Mouse (Mus musculus) liver, adult 2 months (tissue): ENCODE measurements around the gene Mettl26. TPM values are rescaled to one million over a fixed set of nuclear protein-coding genes. Genes with fewer than 3 reads are reported as not detected.
"Not testable (repeated sequence)": the region's sequence is repeated elsewhere in the genome, so short reads cannot be mapped to it uniquely, and the experiment has no call there.

Source experiments
- DNase-seq: peaks from one replicate; pipeline ENCODE4 v3.0.0-alpha.2; 2011; ENCODE audit warnings: low read depth, low spot score; ENCODE audit errors: extremely low read depth
- H3K27ac ChIP-seq: fragments of 200-500 bp; replicated peaks from 2 replicates; pipeline ENCODE4 v1.5.1; 2012; ENCODE audit warnings: low read depth, mild to moderate bottlenecking, control low read depth, inconsistent platforms, low read length; ENCODE audit not compliant: insufficient read depth
- H3K27me3 ChIP-seq: fragments of 200-500 bp; 2 replicates; pipeline ENCODE4 v1.6.1; 2012; ENCODE audit warnings: mild to moderate bottlenecking, moderate library complexity, low read length, inconsistent platforms; ENCODE audit not compliant: control insufficient read depth, insufficient read depth
- H3K36me3 ChIP-seq: fragments of 200-500 bp; 2 replicates; pipeline ENCODE4 v1.6.1; 2012; ENCODE audit warnings: low read length, inconsistent platforms; ENCODE audit not compliant: control insufficient read depth, insufficient read depth
- H3K4me1 ChIP-seq: fragments of 200-500 bp; 2 replicates; pipeline ENCODE4 v1.6.1; 2011; ENCODE audit warnings: low read length; ENCODE audit not compliant: control insufficient read depth, insufficient read depth
- H3K4me3 ChIP-seq: fragments of 200-500 bp; 2 replicates; pipeline ENCODE4 v1.5.1; 2011; ENCODE audit warnings: low read depth, mild to moderate bottlenecking, control low read depth, low read length, moderate library complexity; ENCODE audit not compliant: insufficient read depth
- H3K79me2 ChIP-seq: fragments of 200-500 bp; 2 replicates; pipeline ENCODE4 v1.6.1; 2012; ENCODE audit warnings: inconsistent platforms, mild to moderate bottlenecking, low read length, moderate library complexity; ENCODE audit not compliant: control insufficient read depth, insufficient read depth
- H3K9ac ChIP-seq: fragments of 200-500 bp; 2 replicates; pipeline ENCODE4 v1.6.1; 2012; ENCODE audit warnings: low read depth, mild to moderate bottlenecking, control low read depth, inconsistent platforms, low read length
- CTCF ChIP-seq: fragments of 200-500 bp; IDR thresholded peaks from 2 replicates; pipeline ENCODE4 v1.5.1; 2011; ENCODE audit warnings: low read depth, low read length, control low read depth
- POLR2A ChIP-seq: fragments of 200-500 bp; IDR thresholded peaks from 2 replicates; pipeline ENCODE4 v1.6.1; 2011; ENCODE audit warnings: low read length, control low read depth; ENCODE audit not compliant: insufficient read depth; ENCODE audit errors: extremely low read depth
- WGBS: fragments of 180-500 bp; shearing (Covaris S2); methylation state at CpG from one replicate; pipeline ENCODE4 v1.1.7; 2018; 5-methylcytosine and 5-hydroxymethylcytosine counted together
- polyA plus RNA-seq: library from polyadenylated mRNA; depleted of rRNA; stranded (reverse); fragments of >200 nt; gene quantifications from 2 replicates; pipeline ENCODE4 v1.2.3, GENCODE M21; 2012
- total RNA-seq: library from RNA; depleted of rRNA; stranded (reverse); fragments of >200 nt; gene quantifications from 2 replicates; pipeline ENCODE4 v1.2.3, GENCODE M21; 2014

Mettl26 gene
- total and polyA plus RNA-seq, 2 experiments, result 131 to 415 TPM

DNA sequence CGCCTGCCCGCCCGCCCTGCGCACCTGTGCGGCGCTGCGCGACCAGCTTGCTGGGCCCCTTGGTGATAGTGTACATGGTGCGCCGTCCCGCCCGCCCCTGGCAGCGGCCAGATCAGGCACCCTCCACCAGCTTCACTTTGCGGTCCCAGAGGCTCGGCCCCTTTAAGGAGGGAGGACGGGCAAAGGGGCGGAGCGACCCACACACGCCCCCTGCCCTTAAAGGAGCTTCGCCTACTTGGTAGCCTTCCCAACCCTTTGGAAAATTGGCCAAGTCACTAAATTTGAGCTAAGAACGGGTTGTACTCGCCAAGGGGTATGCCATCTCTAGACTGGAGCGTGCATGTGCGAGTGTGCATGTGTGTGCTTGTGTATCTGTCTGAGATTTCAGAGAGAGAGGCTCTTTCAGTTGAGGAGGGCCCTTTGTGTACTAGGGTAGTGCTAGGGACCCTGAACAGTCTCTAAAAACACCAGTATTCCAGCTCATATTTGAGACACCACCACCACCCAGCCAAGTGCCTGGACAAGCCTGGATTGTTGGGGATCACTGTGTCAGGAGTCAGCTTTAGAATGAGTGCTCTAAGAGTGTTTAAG, 6.2 kb upstream of the Mettl26 start, which contains the start of gene Mcrip2:
Gene Mcrip2, minus strand, starts transcription at position 164 of the 591 bp plus-strand sequence.
- Histone ChIP-seq H3K79me2 (peaks cover 21% of the 10 kb centered on the region; the same call in 1 of the 2 replicates), H3K4me1 (peaks cover 26% of the 10 kb centered on the region), H3K27ac (peak within 1 kb of the TSS; percentile 88), H3K36me3 (no peaks in the 10 kb centered on the region), H3K27me3 (no peaks in the 10 kb centered on the region), H3K9ac (peak within 1 kb of the TSS; percentile 91), H3K4me3 (peak within 1 kb of the TSS; percentile 87)
- TF ChIP-seq POLR2A, result peak; percentile 84
- TF ChIP-seq CTCF, result no peak
- under 1% methylated on average over 24 of the region's 24 CpGs for WGBS
- peak; percentile 89 for DNase-seq

DNA sequence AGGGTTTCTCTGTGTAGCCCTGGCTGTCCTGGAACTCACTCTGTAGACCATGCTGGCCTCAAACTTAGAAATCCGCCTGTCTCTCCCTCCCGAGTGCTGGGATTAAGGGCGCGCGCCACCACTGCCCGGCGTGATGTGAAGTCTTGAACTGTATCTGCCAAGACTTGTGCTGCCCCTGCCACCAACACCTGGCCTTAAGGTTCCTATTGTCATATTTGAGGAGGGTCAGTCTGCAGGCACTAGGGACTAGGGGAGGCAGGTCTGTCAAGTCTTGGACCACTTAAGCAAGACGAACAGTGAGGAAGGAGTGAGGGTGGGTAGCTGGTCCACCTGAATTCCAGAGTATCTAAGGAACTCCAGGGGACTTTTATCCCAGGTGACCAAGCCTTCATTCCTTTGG, 5.4 kb upstream of the Mettl26 start:
- Histone ChIP-seq H3K4me1 (peaks cover 25% of the 10 kb centered on the region), H3K9ac (no peak overlapping the region), H3K27ac (no peak overlapping the region), H3K36me3 (no peaks in the 10 kb centered on the region), H3K4me3 (no peak overlapping the region), H3K79me2 (peaks cover 21% of the 10 kb centered on the region; the same call in 1 of the 2 replicates), H3K27me3 (no peaks in the 10 kb centered on the region)
- no peak for DNase-seq
- whole genome bisulfite sequencing, result 89% methylated on average over 8 of the region's 8 CpGs
- TF ChIP-seq POLR2A (no peak), CTCF (no peak)

DNA sequence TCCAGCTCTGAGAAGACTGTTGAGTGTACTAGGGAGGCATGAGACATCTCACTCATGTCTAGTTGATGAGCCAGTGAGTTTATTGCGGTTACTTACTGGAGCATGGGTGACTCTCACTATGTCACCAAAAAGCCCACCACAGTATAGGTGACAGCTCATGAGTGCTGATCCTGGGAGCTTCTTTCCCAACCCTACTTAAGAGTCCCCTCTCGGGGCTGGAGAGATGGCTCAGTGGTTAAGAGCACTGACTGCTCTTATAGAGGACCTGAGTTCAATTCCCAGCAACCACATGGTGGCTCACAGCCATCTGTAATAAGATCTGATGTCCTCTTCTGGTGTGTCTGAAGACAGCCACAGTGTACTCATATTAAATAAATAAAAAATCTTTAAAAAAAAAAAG, 4.9 kb upstream of the Mettl26 start:
- WGBS, result 91% methylated on average over 2 of the region's 2 CpGs
- TF ChIP-seq CTCF (no peak), POLR2A (no peak)

DNA sequence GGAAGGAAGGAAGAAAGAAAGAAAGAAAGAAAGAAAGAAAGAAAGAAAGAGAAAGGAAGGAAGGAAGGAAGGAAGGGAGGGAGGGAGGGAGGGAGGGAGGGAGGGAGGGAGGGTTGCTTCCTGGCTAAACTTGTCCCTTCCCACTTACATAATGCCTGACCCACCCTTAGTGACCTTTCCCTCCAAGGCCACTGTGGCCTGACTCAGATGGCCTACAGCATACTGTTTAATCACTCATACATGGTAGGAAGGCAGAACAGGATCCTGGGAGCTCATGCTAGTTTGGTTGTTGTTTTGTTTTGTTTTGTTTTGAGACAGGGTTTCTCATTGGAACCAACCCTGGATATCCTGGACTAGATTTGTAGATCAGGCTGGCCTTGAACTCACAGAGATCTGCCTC, 3.3 kb upstream of the Mettl26 start:
- H3K79me2 ChIP-seq, result peaks cover 11% of the 10 kb centered on the region; the same call in 1 of the 2 replicates
- peaks cover 10% of the 10 kb centered on the region for H3K4me1 ChIP-seq
- not testable (repeated sequence) for H3K27me3 ChIP-seq, H3K9ac ChIP-seq, H3K36me3 ChIP-seq, H3K4me3 ChIP-seq, DNase-seq, H3K27ac ChIP-seq

More for the DNA sequence above, 4.9 kb upstream of the Mettl26 start:
- peaks cover 22% of the 10 kb centered on the region for H3K4me1 ChIP-seq
- no peaks in the 10 kb centered on the region for H3K27me3 ChIP-seq
- no peak overlapping the region for H3K9ac ChIP-seq
- no peak overlapping the region for H3K27ac ChIP-seq
- peaks cover 19% of the 10 kb centered on the region; the same call in 1 of the 2 replicates for H3K79me2 ChIP-seq
- H3K36me3 ChIP-seq, result no peaks in the 10 kb centered on the region
- H3K4me3 ChIP-seq, result no peak overlapping the region
- DNase-seq, result no peak

DNA sequence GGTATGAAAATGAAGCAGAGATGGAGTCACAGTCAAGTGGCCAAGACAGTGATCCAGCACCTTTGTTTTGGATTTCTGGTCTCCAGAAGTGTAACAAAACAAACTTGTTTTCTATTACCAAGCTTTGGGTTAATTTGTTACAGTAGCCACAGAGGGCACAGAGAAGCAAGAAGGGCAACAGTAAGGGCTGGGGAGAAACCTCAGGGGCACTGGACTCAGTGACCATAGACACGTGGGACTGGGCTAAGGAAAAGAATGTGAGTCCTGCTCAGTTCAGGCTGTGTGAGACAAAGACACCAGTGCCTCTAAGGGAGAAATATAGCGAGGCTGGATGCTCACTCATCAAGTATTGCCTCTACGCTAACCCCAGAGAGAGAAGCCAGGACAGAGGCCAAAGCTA, 2.2 kb upstream of the Mettl26 start:
- Histone ChIP-seq H3K27me3 (no peaks in the 10 kb centered on the region), H3K4me1 (peaks cover 6% of the 10 kb centered on the region), H3K27ac (no peak overlapping the region), H3K79me2 (peaks cover 7% of the 10 kb centered on the region; the same call in 1 of the 2 replicates), H3K9ac (no peak overlapping the region), H3K4me3 (no peak overlapping the region), H3K36me3 (no peaks in the 10 kb centered on the region)
- 92% methylated on average over 3 of the region's 3 CpGs for whole genome bisulfite sequencing
- TF ChIP-seq POLR2A (no peak), CTCF (no peak)
- no peak for DNase-seq

DNA sequence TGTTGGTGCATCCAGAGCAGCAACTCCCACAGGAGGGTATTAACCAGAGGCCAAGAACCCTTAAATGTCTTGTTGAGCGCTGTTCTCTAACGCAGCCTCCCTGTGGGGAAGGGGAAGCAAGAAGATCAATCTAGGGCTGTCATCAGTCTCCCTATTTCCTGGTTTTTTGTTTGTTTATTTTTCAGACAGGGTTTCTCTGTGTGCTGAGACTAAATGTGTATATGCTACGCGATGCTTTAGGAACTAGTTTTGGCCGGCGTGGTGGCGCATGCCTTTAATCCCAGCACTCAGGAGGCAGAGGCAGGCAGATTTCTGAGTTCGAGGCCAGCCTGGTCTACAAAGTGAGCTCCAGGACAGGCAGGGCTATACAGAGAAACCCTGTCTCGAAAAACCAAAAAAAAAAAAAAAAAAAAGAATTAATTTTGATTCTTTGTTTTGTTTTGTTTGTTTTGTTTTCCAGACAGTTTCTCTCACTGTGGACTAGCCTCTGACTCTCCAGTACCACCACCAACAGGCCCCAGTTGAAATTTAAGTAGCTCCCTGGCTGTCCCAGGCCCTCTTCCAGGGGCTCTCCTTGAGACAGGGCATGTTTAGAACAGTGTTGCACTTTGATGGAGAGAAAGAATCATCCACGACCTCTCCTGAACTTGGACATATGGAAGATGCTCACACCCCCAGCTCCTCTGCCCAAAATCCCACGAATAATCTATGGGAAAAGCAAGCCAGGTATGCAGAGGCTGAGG, 1.3 kb upstream of the Mettl26 start:
- Histone ChIP-seq H3K36me3 (no peaks in the 10 kb centered on the region), H3K79me2 (peaks cover 7% of the 10 kb centered on the region; the same call in 1 of the 2 replicates), H3K9ac (no peak overlapping the region), H3K27me3 (no peaks in the 10 kb centered on the region), H3K27ac (no peak overlapping the region), H3K4me3 (no peak overlapping the region), H3K4me1 (peaks cover 9% of the 10 kb centered on the region)
- TF ChIP-seq CTCF (no peak), POLR2A (no peak)
- no peak for DNase-seq
- WGBS, result 86% methylated on average over 11 of the region's 11 CpGs
